Mouse (Mus musculus) olfactory bulb, adult 2 months (tissue): ENCODE measurements at regions not wholly inside any gene's neighbourhood (a gene's known extent, or its start where the extent isn't known, plus 50 kb on each side); places are given as distances from the start of the nearest gene placed in this dataset.

Experiments
- CTCF ChIP-seq: fragments of 200-500 bp; IDR thresholded peaks from 2 replicates; pipeline ENCODE4 v1.5.1; 2012; ENCODE audit warnings: low read depth, mild to moderate bottlenecking, low read length, moderate library complexity; ENCODE audit not compliant: insufficient read depth
- POLR2A ChIP-seq: fragments of 200-500 bp; IDR thresholded peaks from 2 replicates; pipeline ENCODE4 v1.6.1; 2012; ENCODE audit warnings: mild to moderate bottlenecking, low read depth, low read length, moderate library complexity; ENCODE audit not compliant: insufficient read depth

GRCm38 (mm10) chr6:68631787-68632186 lies 1096.2 kb upstream of the Tacstd2 start:
- TF ChIP-seq CTCF: no peak
- no peak for TF ChIP-seq POLR2A
